Mouse (Mus musculus) ES-E14 (cell line): ENCODE measurements around the gene Il1r1.

Experiments
- HCFC1 ChIP-seq: IDR thresholded peaks from 2 replicates; pipeline ENCODE4 v1.6.1; 2012; ENCODE audit warnings: low read length, inconsistent platforms, borderline replicate concordance; ENCODE audit not compliant: insufficient read depth
- ZC3H11A ChIP-seq: IDR thresholded peaks from 2 replicates; pipeline ENCODE4 v1.6.1; 2012; ENCODE audit warnings: low read depth, mild to moderate bottlenecking, inconsistent platforms, low read length, borderline replicate concordance
- ZNF384 ChIP-seq: IDR thresholded peaks from 2 replicates; pipeline ENCODE4 v1.6.1; 2012; ENCODE audit warnings: low read depth, low read length, inconsistent platforms

DNA sequence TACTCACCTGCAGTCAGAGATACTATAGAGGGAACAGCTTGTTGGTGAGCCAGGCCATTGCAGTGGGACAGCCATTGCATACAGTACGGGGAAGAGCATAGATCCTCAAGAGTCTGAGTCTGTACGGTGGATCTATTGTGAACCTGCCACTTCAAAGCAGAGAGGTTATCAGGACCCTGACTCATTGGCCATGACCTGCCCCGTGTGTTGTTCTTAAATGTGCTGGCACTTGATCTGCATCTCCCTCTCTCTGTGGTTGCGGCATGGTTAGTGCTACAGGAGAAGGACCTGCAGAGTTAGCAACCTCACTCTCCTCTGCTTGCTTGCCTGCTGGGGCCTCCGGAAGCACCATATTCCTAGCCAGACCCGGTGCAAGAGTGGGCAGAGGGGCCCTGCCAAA is 43.7 kb downstream of the Il1r1 start:
- TF ChIP-seq ZC3H11A (no peak), ZNF384 (no peak), HCFC1 (no peak)
